Mouse (Mus musculus): ENCODE data around the gene Maml1. TPM values are rescaled to one million over a fixed set of nuclear protein-coding genes. Genes with fewer than 3 reads are reported as not detected.

Maml1 gene
- total and polyA plus RNA-seq, 3 experiments, result 6.1 to 44.8 (median 17.8) TPM

DNA sequence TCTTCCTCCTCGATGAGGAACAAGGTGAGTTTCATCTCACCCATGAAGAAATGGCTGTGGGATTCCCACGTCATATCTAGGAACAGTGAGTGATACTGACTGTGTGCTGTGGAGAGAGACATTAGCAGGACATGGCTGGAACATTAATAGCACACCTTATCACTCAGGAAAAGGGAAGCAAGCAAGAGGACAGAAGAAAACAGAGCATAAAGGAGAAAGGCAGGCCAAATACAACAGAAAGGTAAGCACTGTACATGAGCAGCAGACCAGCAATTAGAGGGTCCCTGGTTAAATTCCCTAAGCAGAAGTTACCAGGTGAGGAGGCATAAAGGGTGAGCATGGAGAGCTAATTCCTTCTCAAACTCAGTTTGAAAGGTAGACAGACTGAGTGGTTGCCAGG lies 17.0 kb downstream of the Maml1 start:
- H3K36me3 ChIP-seq (replicated peaks), result peaks cover 86% of the 10 kb centered on the region
- peaks cover 17% of the 10 kb centered on the region for H3K4me1 ChIP-seq (ENCODE audit: insufficient read depth, low read depth, low read length)
- H3K9me3 ChIP-seq (replicated peaks), result no peaks in the 10 kb centered on the region
- ATAC-seq (ENCODE audit: extremely low read depth, insufficient number of reproducible peaks, low FRiP score, poor library complexity, severe bottlenecking) (no peak), DNase-seq (ENCODE audit: low spot score) (no peak)
- no peak for TF ChIP-seq GATA2 (IDR thresholded peaks at IDR 0.05; ENCODE audit: borderline replicate concordance, low read depth, low read length)
- TF ChIP-seq CTCF (IDR thresholded peaks at IDR 0.05; ENCODE audit: low read depth, low read length), result no peak
- H3K4me3 ChIP-seq (ENCODE audit: low read depth, low read length), result no peak overlapping the region
- no peaks in the 10 kb centered on the region for H3K27me3 ChIP-seq (ENCODE audit: insufficient read depth, low read length)

DNA sequence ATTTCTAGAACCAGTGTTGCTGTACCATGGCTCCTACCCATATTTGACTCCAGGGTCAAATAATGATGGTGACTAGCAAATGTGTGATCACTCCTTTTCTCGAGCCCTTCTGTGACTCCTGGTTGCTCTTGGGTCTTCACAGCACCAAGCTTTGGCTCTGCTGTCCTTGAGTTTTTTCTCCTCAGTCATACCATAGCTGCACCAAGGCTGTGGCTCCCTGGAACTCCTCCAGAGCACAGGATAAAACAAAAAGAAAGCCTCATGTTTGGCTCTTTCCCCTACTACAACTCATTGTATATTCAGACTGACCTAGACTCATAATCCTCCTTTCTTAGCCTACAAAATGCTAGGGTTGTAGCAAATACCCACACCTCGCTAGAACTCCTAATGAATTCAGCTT lies 19.3 kb downstream of the Maml1 start:
- no peak overlapping the region for H3K4me3 ChIP-seq (ENCODE audit: low read depth, low read length)
- ATAC-seq (ENCODE audit: extremely low read depth, insufficient number of reproducible peaks, low FRiP score, poor library complexity, severe bottlenecking), result no peak
- no peaks in the 10 kb centered on the region for H3K27me3 ChIP-seq (ENCODE audit: insufficient read depth, low read length)
- no peaks in the 10 kb centered on the region for H3K9me3 ChIP-seq (replicated peaks)
- no peak for DNase-seq (ENCODE audit: low spot score)
- peaks cover 85% of the 10 kb centered on the region for H3K36me3 ChIP-seq (replicated peaks)
- TF ChIP-seq POLR2AphosphoS5 (IDR thresholded peaks at IDR 0.05; ENCODE audit: insufficient replicate concordance, low read depth, low read length) (no peak), GATA1 (IDR thresholded peaks at IDR 0.05; ENCODE audit: borderline replicate concordance, low read length) (no peak), GATA2 (IDR thresholded peaks at IDR 0.05; ENCODE audit: borderline replicate concordance, low read depth, low read length) (no peak), CTCF (IDR thresholded peaks at IDR 0.05; ENCODE audit: low read depth, low read length) (no peak), TAL1 (conservative IDR thresholded peaks at IDR 0.05; ENCODE audit: low read depth, low read length) (no peak)
- peaks cover 16% of the 10 kb centered on the region for H3K4me1 ChIP-seq (ENCODE audit: insufficient read depth, low read depth, low read length)

DNA sequence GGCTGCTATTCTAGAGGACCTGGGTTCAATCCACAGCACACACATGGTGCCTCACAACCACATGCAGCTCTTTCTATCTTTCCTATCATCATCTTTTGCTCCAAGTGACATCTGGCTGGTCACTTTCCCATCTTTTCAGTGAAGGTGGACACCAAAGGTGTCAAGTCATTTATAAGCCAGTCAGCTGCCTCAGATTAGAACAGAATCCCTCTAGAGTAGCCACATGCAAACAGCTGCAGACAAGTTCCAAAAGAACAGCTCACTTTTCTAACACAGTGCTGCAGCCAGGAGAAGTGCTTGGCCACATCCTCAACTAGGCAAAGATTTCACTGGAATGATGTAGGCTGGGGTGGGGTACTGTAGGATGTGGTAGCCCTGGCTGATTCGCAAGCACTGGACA lies 22.2 kb downstream of the Maml1 start:
- H3K4me1 ChIP-seq (ENCODE audit: insufficient read depth, low read depth, low read length), result peaks cover 18% of the 10 kb centered on the region
- no peak for ATAC-seq (ENCODE audit: extremely low read depth, insufficient number of reproducible peaks, low FRiP score, poor library complexity, severe bottlenecking)
- no peaks in the 10 kb centered on the region for H3K9me3 ChIP-seq (replicated peaks)
- TF ChIP-seq TAL1 (conservative IDR thresholded peaks at IDR 0.05; ENCODE audit: low read depth, low read length), result no peak
- no peak for TF ChIP-seq POLR2AphosphoS5 (IDR thresholded peaks at IDR 0.05; ENCODE audit: insufficient replicate concordance, low read depth, low read length)
- H3K36me3 ChIP-seq (replicated peaks), result peaks cover 89% of the 10 kb centered on the region
- DNase-seq (ENCODE audit: low spot score), result no peak
- H3K27me3 ChIP-seq (ENCODE audit: insufficient read depth, low read length), result no peaks in the 10 kb centered on the region
- no peak overlapping the region for H3K4me3 ChIP-seq (ENCODE audit: low read depth, low read length)

DNA sequence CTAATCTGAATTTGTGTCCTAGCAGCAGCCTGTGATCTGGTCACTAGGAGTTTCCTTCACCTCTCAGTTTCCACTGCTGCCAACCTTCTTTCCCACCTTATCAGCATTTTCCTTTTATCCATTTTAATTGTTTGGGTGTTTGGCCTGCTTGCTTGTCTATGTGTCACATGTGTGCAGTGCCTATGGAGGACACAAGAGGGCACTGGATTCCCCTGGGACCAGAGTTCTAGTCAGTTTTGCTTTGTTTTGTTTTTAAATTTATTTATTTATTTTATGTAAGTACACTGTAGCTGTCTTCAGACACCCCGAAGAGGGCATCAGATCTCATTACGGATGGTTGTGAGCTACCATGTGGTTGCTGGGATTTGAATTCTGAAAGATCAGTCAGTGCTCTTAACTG lies 22.9 kb downstream of the Maml1 start:
- ATAC-seq (ENCODE audit: extremely low read depth, insufficient number of reproducible peaks, low FRiP score, poor library complexity, severe bottlenecking) (no peak), DNase-seq (ENCODE audit: low spot score) (no peak)
- H3K4me3 ChIP-seq (ENCODE audit: low read depth, low read length), result no peak overlapping the region
- TF ChIP-seq TAL1 (conservative IDR thresholded peaks at IDR 0.05; ENCODE audit: low read depth, low read length) (no peak), GATA2 (IDR thresholded peaks at IDR 0.05; ENCODE audit: borderline replicate concordance, low read depth, low read length) (no peak), CTCF (IDR thresholded peaks at IDR 0.05; ENCODE audit: low read depth, low read length) (0 out of 2 replicates have a peak, but pooled peaks have one; percentile 24), GATA1 (IDR thresholded peaks at IDR 0.05; ENCODE audit: borderline replicate concordance, low read length) (no peak)
- no peaks in the 10 kb centered on the region for H3K27me3 ChIP-seq (ENCODE audit: insufficient read depth, low read length)
- H3K4me1 ChIP-seq (ENCODE audit: insufficient read depth, low read depth, low read length), result peaks cover 18% of the 10 kb centered on the region
- H3K9me3 ChIP-seq (replicated peaks), result no peaks in the 10 kb centered on the region
- peaks cover 90% of the 10 kb centered on the region for H3K36me3 ChIP-seq (replicated peaks)

DNA sequence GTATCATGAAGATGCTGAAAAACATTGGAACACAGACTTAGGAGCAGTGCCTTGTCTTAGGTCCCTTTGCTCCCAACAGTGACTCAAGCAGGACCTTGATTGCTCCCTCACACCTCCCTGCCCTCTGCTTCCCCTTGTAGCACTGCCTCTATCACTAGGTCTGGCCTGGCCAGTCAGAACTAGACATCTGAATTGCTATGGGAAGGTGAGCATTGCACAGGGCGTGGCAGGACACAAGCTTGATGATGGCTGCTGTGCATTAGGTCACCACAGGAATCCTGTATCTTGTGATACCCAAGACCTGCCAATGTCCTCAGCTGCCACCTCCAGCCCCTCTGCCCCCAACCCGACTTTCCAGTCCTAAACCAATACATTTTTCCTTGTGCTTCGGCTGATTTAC lies 25.1 kb downstream of the Maml1 start:
- DNase-seq (ENCODE audit: low spot score) (no peak), ATAC-seq (ENCODE audit: extremely low read depth, insufficient number of reproducible peaks, low FRiP score, poor library complexity, severe bottlenecking) (no peak)
- no peaks in the 10 kb centered on the region for H3K27me3 ChIP-seq (ENCODE audit: insufficient read depth, low read length)
- H3K9me3 ChIP-seq (replicated peaks), result no peaks in the 10 kb centered on the region
- H3K4me3 ChIP-seq (ENCODE audit: low read depth, low read length), result no peak overlapping the region
- peaks cover 25% of the 10 kb centered on the region for H3K4me1 ChIP-seq (ENCODE audit: insufficient read depth, low read depth, low read length)
- H3K36me3 ChIP-seq (replicated peaks), result peaks cover 93% of the 10 kb centered on the region
- TF ChIP-seq TAL1 (conservative IDR thresholded peaks at IDR 0.05; ENCODE audit: low read depth, low read length) (no peak), POLR2AphosphoS5 (IDR thresholded peaks at IDR 0.05; ENCODE audit: insufficient replicate concordance, low read depth, low read length) (no peak), CTCF (IDR thresholded peaks at IDR 0.05; ENCODE audit: low read depth, low read length) (no peak), GATA2 (IDR thresholded peaks at IDR 0.05; ENCODE audit: borderline replicate concordance, low read depth, low read length) (no peak), GATA1 (IDR thresholded peaks at IDR 0.05; ENCODE audit: borderline replicate concordance, low read length) (no peak)

DNA sequence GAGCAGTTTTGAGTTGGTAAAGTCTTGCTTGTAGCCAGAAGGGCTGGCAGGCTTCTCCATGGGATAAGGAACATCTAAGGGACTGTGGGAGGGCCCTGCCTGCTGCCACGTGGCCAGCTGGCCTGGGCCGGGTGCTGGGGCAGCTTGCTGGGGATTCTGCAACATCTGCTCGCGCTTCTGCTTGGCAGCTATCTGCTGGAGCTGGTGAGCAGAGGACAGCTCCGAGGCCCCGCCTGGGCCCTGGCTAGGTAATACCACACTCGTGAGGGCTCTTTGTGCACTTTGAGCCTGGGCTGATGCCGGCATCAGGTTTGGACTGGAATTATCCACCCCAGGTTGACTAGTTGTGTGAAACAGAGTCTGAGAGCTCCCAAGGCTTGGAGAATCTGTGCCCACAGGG lies 26.2 kb downstream of the Maml1 start:
- H3K27me3 ChIP-seq (ENCODE audit: insufficient read depth, low read length), result no peaks in the 10 kb centered on the region
- no peak for ATAC-seq (ENCODE audit: extremely low read depth, insufficient number of reproducible peaks, low FRiP score, poor library complexity, severe bottlenecking)
- H3K36me3 ChIP-seq (replicated peaks), result peaks cover 93% of the 10 kb centered on the region
- no peak for TF ChIP-seq POLR2AphosphoS5 (IDR thresholded peaks at IDR 0.05; ENCODE audit: insufficient replicate concordance, low read depth, low read length)
- TF ChIP-seq GATA1 (IDR thresholded peaks at IDR 0.05; ENCODE audit: borderline replicate concordance, low read length), result no peak
- TF ChIP-seq TAL1 (conservative IDR thresholded peaks at IDR 0.05; ENCODE audit: low read depth, low read length), result no peak
- no peak for TF ChIP-seq CTCF (IDR thresholded peaks at IDR 0.05; ENCODE audit: low read depth, low read length)
- no peak for TF ChIP-seq GATA2 (IDR thresholded peaks at IDR 0.05; ENCODE audit: borderline replicate concordance, low read depth, low read length)
- H3K4me3 ChIP-seq (ENCODE audit: low read depth, low read length), result no peak overlapping the region
- H3K9me3 ChIP-seq (replicated peaks), result no peaks in the 10 kb centered on the region
- peaks cover 22% of the 10 kb centered on the region for H3K4me1 ChIP-seq (ENCODE audit: insufficient read depth, low read depth, low read length)
- DNase-seq (ENCODE audit: low spot score), result no peak

DNA sequence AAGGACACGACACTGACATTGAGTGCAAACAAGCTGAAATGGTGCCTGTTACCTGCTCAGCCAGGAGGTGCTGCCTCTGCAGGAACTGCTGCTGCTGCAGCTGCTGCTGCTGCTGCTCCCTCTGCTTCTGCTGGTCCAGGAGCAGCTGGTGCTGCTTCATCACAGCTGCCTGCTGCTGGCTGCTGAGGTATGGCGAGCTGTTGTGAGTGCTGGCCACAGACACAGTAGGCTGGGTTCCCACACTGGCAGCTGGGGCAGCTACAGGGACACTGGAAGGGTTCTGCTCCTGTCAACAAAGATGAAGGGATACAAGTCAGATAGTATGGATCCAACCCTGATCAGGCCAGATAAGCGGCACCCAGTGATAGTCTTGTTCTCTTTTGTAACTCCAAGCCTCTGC lies 28.9 kb downstream of the Maml1 start:
- Histone ChIP-seq H3K36me3 (replicated peaks) (peaks cover 96% of the 10 kb centered on the region), H3K27me3 (ENCODE audit: insufficient read depth, low read length) (no peaks in the 10 kb centered on the region), H3K4me3 (ENCODE audit: low read depth, low read length) (peak overlapping the region; percentile 28; the same call in 1 of the 2 replicates), H3K9me3 (replicated peaks) (no peaks in the 10 kb centered on the region), H3K4me1 (ENCODE audit: insufficient read depth, low read depth, low read length) (peaks cover 26% of the 10 kb centered on the region)
- no peak for TF ChIP-seq GATA2 (IDR thresholded peaks at IDR 0.05; ENCODE audit: borderline replicate concordance, low read depth, low read length)
- no peak for TF ChIP-seq CTCF (IDR thresholded peaks at IDR 0.05; ENCODE audit: low read depth, low read length)
- TF ChIP-seq POLR2AphosphoS5 (IDR thresholded peaks at IDR 0.05; ENCODE audit: insufficient replicate concordance, low read depth, low read length), result peak; percentile 42; the same call in 1 of the 2 replicates
- ATAC-seq (ENCODE audit: extremely low read depth, insufficient number of reproducible peaks, low FRiP score, poor library complexity, severe bottlenecking) (no peak), DNase-seq (ENCODE audit: low spot score) (no peak)
